ENCODE assay signal across 9 mouse cellular contexts in the genomic region with DNA sequence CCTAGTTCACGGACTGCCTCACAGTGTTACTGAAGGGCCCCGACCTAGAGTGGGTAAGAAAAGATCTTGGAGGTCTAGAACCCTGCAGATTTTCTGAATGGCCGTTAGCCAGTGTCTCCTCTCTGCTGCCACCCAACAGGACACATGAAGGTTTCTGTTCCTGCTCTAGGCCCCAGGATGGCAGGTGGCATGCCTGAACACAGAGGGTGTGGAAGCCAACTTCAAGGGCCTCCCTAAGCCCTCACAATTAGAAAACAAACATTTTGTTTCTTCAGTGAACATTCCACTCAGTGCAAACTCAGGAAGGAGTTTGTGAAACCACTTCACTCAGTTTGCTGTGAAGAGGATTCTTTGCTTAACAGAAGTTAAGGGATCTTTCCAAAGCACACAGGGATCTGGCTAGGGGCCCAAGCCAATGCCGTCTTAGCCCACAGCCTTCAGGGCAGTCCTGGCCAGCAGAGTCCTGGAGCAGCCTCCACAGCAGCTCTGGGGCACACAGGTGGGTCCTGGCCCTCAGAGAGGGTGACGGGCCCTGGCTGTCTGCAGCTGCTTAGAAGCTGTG.
A peak's percentile ranks its signal among the peaks of the same experiment; 100 is the strongest.
DNase-seq lines count a peak whose midpoint lies in the region; ATAC-seq and TF ChIP-seq lines count a peak whose summit lies in the region.
"Had no signal": no experiment of that assay in that cellular context is flagged by ENCODE, and none has a peak within 500 bp of the region (broad histone marks: within the 10 kb centered on the region; RNA-seq: fewer than 3 reads in every experiment).

No protein-coding gene starts in this region.

- H3K9me3 ChIP-seq in kidney, postnatal 0 days (replicated peaks; ENCODE audit: low read length): no peaks in the 10 kb centered on the region
- H3K9me3 ChIP-seq: embryonic facial prominence, embryonic 13.5 days had no signal

- H3K36me3 ChIP-seq in kidney, postnatal 0 days (ENCODE audit: insufficient read depth, low read length): no peaks in the 10 kb centered on the region
- H3K36me3 ChIP-seq: embryonic facial prominence, embryonic 13.5 days had no signal

- peaks cover 26% of the 10 kb centered on the region; the same call in 1 of the 2 replicates for H3K4me1 ChIP-seq in kidney, postnatal 0 days (replicated peaks; ENCODE audit: insufficient read depth, low read length)

- no peaks in the 10 kb centered on the region for H3K27me3 ChIP-seq in kidney, postnatal 0 days (ENCODE audit: insufficient read depth, low read length)
- H3K27me3 ChIP-seq: embryonic facial prominence, embryonic 13.5 days had no signal

- no peak for TF ChIP-seq CTCF in kidney, postnatal 0 days (IDR thresholded peaks at IDR 0.05; ENCODE audit: low read depth)

- H3K4me3 ChIP-seq in kidney, postnatal 0 days (replicated peaks; ENCODE audit: low read depth, low read length): no peak overlapping the region
- H3K4me3 ChIP-seq: embryonic facial prominence, embryonic 13.5 days had no signal

- no peak for ATAC-seq in kidney, postnatal 0 days (replicated peaks; ENCODE audit: low FRiP score, low read depth)

- no peak overlapping the region for H3K9ac ChIP-seq in kidney, postnatal 0 days (ENCODE audit: low read depth, low read length)
- H3K9ac ChIP-seq: embryonic facial prominence, embryonic 13.5 days had no signal

- no peak overlapping the region for H3K4me2 ChIP-seq in kidney, postnatal 0 days (ENCODE audit: low read length)
- H3K4me2 ChIP-seq: embryonic facial prominence, embryonic 13.5 days had no signal

- DNase-seq in cerebellum, adult 11-12 months: peak; percentile 71
- no peak for DNase-seq in cerebellum, adult 9-10 months
- DNase-seq in kidney, adult 11 months: peak; percentile 52
- DNase-seq in kidney, postnatal 4 days: no peak
- no peak for DNase-seq in kidney, postnatal 0 days (ENCODE audit: low spot score)
- DNase-seq in lung, postnatal 25 days (ENCODE audit: low spot score): peak; percentile 87
- no peak for DNase-seq in testis, postnatal 14 days (ENCODE audit: low spot score)
- DNase-seq in thymus, postnatal 4 days: no peak

- WGBS in kidney, postnatal 0 days: 88% methylated on average over 5 of the region's 5 CpGs

- peak overlapping the region; percentile 58; the same call in 1 of the 2 replicates for H3K27ac ChIP-seq in kidney, postnatal 0 days
- H3K27ac ChIP-seq: embryonic facial prominence, embryonic 13.5 days had no signal

Comparison
In these comparisons a context has a peak if more than half of its experiments do, and no peak if none do; other contexts are left out.
1. DNase-seq: peak in cerebellum, adult 11-12 months (single experiment), kidney, adult 11 months (single experiment) and lung, postnatal 25 days (single experiment); none in cerebellum, adult 9-10 months (single experiment), kidney, postnatal 4 days (0 of 2), kidney, postnatal 0 days (single experiment), testis, postnatal 14 days (single experiment) and thymus, postnatal 4 days (single experiment).